Mouse (Mus musculus) adrenal gland, adult 18-20 months (tissue): ENCODE measurements around the gene D16Ertd472e. TPM values are rescaled to one million over a fixed set of nuclear protein-coding genes. Genes with fewer than 3 reads are reported as not detected.
"Not testable (repeated sequence)": the region's sequence is repeated elsewhere in the genome, so short reads cannot be mapped to it uniquely, and the experiment has no call there.

ENCODE experiments used
- DNase-seq, 2 experiments: peaks; one replicate each; pipeline ENCODE4 v3.0.0; 2021 to 2022; ENCODE audit warnings: low spot score in 2 of 2
- total RNA-seq, 2 experiments: library from RNA; stranded (reverse); gene quantifications; 1 replicate in 1 of 2; 2 replicates in 1 of 2; pipeline ENCODE4 v1.2.3; 2021

Gene D16Ertd472e
- total RNA-seq, 2 experiments from 2014 or later: 27.2 to 67.6 TPM

DNA sequence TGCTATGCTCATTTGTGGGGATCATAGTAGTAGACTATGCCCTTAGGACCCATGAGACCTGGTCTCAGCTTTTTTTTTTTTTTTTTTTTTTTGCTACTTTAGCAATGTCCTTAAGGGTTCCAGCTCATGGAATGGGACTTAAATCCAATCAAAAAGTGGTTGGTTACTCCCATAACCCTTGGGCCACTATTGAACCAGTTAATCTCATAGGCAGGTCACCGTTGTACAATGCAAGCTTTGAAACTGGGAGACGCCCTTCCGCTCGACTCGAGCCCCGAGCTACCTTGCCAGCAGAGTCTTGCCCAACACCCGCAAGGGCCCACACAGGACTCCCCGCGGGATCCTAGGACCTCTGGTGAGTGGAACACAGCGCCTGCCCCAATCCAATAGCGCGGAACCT, 83.8 kb downstream of the D16Ertd472e start:
- DNase-seq: not testable (repeated sequence)

DNA sequence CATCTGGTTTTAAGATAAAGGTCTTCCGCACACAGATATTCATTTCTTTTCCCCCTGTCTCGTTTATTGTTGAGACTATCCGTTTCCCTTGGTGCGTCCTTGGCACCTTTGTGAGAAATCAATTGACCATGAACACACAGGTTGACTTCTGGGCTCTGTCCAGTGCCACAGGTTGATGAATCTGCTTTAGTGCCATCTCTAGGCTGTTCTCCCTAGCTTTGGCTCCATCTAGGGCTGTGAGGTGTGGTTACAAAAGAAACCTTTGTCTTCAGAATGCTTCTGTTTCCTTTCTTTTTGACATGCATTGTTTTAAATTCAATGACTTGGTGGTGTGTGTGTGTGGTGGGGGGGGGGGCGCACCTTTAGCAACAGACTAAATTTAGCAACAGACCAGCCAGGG, 85.7 kb downstream of the D16Ertd472e start:
- no peak for DNase-seq

Other genes starting within 250 kb of the D16Ertd472e start
- 10 to 100 TPM; 32.0 to 47.9 TPM for gene Btg3, start 199.5 kb downstream of the D16Ertd472e start, total RNA-seq